Mouse (Mus musculus): ENCODE measurements around the gene Apoa2. TPM values are rescaled to one million over a fixed set of nuclear protein-coding genes. Genes with fewer than 3 reads are reported as not detected.
A peak's percentile ranks its signal among the peaks of the same experiment; 100 is the strongest.

Gene Apoa2
- 1 to 10 TPM; 2.2 to 3.1 TPM for total RNA-seq (2021)
- long read RNA-seq: 0 reads

DNA sequence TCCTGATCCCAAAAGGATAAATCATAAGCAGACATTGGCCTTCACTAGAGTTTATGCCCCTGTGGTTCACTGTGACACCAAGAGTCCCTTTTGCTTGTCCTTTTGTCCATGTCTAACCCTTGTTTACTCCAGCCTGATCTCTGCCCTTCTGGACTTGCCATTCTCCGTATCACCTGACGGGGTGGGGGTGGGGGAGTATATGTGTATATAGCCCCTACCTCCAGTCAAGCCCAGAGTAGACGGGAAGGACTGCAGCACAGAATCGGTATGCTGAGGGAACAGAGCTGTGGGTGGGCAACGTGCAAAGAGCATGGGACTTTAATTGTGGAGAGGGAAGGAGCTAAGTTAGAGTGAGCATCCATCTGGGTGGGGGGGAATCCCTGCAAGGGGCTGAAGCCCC, at the start of gene Apoa2:
Apoa2 (plus strand) TSS at position 198 of the 400 bp plus-strand sequence.
- no peak for DNase-seq (ENCODE audit: low spot score in 2 of 2)

DNA sequence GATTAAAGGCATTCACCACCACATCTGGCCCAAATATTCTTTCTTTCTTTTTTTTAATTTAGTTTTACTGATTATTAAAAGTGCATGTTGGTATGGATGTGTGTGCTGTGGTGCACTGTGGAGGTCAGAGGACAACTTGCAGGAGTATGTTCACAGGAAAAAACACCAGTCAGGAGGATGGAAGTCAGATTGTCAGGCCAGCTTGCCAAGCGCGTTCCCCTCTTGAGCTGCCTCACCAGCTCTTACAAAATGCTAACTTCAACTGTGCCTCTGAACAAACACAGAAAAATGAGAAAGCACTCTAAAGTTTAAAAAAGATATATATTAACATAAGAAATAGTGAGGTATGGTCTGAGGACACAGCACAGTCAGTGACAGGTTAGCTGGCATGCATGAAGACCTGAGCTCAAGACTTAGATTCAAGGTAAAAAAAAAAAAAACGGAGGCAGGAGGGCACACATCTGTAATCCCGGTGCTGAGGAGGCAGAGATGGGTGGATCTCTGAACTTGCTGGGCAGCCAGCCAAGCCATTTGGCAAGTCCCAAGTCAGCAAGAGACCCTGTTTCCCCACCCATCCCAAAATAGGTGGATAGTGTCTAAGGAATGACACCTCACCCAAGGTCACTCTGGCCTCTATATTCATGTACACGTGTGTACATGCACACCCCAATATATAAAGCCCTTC, 45.2 kb upstream of the Apoa2 start:
- DNase-seq (ENCODE audit: low spot score in 2 of 2): no peak

DNA sequence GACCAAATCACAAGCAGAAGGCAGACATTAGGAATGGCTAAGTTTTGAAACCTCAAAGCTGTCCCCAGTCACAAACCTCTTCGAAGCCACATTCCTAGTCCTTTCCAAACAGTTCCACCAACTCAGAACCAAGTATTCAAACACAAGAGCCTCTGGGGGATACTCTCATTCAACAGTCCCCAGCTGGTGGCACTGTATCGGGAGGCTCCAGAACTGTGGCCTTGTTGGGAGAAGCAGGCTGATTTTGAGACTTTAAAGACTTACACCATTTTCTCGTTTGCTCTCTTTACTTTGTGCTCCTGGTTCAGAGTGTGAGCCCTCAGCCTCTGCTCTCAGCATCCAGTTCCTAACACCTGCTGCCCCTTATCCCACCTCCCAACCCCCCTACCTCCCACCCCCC, 41.8 kb upstream of the Apoa2 start:
- DNase-seq (ENCODE audit: low spot score in 2 of 2): no peak

DNA sequence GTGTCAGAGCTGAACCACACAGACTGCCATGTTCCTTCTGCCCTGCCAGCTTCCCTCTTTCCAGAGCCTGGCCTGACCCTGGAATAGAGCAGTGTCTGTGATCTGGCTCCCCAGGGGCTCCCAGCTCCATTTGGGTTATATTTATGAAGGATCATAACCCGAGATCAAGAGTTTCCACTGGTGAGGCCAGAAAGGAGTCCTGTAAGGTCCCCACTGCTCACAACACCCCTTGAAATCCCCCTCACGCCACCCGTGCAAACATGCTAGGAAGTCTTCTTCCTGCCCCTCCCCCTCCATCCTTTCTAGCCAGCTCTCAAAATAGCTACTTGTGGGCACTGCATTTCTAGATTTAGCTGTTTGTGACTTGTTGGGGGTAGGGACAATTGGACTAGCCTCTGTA, 41.2 kb upstream of the Apoa2 start:
- DNase-seq (ENCODE audit: low spot score in 2 of 2): no peak

DNA sequence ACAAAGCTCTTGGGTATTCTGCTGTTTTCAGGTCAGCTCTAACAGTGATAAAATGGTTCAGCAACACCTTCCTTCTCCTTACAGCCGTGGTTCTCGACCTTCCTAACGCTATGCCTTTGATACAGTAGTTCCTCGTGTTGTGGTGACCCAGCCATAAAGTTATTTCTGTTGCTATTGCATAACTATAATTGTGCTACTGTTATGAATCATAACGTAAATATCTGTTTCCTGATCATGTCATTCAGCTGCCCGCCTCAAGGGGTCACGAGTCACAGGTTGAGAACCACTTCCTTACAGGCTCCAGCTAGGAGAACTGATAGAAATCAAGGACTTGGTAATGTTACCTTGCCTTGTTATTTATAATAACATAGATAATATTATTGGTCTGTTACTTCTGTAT, 40.5 kb upstream of the Apoa2 start:
- no peak for DNase-seq (ENCODE audit: low spot score in 2 of 2)

DNA sequence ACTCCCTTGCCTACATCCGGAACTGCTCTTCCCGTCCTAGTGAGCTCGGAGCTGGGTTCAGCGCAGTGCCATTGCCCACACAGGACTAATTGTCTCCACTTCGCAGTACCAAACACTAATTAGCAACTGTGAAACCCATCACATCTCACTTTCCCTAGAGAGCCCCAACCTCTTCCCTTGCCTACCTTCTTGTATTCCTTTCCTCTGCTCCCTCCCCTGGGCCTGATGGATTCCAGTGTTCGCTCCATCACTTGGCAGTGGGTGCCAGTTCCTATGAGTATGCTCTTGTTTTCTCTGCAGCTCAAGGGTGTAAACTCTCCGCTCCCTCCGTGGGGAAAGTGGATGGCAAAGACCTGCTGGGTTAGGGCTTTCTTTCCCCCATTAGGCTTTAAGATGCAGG, 39.2 kb upstream of the Apoa2 start:
- DNase-seq (ENCODE audit: low spot score in 2 of 2): no peak

DNA sequence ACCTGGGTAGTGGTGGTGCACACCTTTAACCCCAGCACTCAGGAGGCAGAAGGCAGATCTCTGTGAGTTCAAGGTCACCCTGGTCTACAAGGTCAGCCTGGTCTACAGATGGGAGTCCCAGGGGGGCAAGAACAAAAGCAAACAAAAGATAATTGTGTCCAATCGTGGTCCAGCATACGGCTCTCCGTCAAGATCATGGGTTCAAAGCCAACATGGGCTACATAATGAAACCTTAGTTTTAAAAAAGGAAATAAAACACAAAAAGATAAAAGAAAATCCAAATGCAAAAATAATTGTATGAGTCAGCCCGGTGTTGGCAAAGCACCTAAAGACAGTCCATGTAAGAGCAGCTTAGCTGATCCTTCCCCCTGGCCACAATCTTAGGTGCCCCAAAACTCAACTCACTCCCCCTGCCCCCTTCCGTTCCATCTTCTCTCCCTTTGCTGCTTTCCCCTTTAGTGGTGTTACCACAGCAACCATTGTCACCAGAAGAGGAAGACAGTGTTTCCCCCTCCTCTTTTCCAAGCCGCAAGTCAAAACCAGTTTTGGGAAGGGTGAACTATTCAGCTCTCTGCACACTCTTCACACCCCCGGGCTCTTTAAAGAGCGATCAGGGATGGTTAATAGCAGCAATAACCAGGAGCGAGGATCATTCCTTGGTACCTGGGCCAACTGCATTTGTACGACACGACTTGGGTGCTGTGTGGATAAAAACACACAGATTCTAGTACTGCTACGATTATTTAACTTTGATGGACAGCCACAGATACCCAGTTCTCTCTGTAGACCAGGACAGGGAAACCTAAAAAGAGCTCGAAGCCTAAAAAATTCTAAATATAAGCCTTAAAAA, 36.8 kb upstream of the Apoa2 start:
- DNase-seq (ENCODE audit: low spot score in 2 of 2): no peak

DNA sequence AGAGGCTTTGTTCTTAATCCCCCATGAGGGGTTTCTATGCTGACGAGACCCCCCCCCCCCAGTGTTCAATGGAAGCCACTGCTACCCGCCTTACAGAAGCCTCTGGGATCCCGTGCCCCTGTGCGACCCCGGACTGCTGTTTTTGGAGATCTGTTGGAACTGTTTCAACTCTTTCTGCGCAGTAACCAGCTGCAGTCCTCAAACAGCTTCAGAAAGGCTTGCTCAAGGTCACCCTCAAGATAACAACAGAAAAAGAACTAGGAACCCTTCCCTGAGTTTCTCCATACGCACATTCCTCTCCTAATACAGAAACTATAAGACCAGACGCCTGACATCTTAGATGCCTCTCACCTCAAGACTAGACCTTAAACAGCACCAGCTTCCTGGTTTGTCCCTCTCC, 35.8 kb upstream of the Apoa2 start:
- no peak for DNase-seq (ENCODE audit: low spot score in 2 of 2)

DNA sequence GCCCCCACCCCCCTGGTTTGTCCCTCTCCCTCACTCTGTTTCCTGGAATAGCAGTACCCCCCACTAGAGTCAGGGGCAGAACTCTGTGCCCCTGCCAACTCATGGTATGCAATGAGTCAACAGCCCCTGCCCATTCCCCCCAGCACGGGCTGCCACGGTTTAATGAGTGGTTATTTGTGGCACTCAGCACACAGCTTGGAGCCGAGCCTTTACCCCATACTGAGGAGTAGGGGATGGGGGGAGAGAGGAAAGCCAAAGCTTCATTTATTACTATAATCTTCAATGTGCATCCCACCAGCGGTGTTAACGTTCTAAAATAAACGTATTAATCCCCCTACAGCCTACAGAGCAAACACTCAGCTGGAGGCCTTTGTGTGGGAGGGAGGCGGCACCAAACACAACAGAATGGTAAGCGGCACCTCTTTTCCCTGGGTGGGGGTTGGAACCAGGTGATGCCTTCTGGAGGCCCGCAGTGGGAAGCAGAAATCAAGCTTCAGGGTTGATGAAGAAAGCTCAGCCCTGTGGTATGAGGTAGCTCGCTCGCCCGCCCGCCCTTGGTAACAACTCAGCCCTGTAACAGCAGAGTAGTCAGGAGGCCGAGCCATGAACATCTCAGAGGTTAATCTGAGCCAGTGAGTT, 35.3 kb upstream of the Apoa2 start:
- no peak for DNase-seq (ENCODE audit: low spot score in 2 of 2)

DNA sequence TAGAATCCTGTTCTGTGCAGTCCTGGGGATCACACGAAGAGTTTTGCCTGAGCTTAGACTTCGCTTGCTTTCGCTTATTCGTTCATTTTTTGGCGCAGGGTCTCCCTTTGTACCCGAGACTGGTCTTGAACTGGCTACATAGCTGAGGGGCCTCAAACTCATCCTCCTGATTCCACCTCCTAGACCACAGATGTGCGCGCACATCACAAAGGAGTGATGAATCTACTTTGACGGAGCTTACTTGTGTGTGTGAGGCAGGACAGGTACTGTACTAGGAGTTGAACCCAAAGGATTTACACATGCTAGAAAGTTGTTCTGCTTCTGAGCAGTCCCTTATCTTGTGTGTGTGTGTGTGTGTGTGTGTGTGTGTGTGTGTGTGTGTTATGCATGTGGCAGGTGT, 34.0 kb upstream of the Apoa2 start:
- no peak for DNase-seq (ENCODE audit: low spot score in 2 of 2)

DNA sequence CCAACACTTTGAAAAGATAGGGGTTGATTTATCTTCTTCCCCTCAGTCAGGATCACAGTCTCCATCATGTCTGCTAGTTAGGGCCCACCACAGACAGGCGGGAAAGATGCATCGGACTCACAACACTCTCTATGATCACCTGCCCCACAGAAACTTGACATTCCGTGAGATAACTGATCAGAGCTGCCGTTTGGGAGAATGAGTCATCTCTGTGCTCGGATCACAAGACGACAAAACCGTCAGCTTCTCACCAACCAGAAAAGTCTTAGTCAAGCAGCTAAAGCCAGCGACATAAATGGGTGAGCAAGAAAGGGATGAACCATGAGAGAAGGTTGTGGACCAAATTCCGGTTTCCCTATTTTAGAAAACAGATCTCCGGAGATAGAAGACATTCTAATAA, 32.6 kb upstream of the Apoa2 start:
- no peak for DNase-seq (ENCODE audit: low spot score in 2 of 2)

DNA sequence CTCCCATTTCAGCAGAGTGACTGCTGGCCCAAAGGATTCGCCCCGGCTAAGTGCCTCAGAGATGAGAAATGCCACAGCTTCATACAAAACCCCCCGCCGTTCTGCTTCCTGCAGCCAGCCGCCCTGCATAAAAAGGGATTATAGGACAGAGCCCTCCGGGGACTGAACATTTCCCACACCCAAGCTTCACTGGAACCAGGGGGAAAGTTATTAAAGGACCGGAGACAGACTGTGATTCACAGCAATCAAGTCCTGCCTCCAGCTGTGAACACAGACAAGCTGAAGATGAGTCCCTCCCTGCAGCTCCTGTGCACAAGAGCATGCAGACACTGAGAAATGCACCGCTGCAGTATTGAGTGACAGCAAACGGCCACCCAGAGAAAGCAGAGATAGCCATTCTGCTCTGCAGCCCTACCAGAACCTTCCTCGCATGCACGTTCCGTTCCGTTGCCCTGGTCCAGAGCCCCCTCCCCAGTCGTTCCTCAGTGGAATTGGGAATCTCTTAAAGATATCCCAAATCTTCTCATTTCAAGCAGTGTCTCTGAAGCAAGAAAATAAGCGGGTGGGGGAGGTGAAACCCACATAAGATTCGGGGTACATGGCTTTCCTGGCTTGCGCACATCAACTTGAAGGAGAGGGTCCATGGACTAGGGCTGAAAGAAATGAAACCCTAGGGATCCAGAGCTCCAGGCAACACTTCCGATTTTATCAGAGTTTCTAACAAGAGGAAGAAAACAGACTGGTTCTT, 31.6 kb upstream of the Apoa2 start:
- DNase-seq (ENCODE audit: low spot score in 2 of 2): no peak

DNA sequence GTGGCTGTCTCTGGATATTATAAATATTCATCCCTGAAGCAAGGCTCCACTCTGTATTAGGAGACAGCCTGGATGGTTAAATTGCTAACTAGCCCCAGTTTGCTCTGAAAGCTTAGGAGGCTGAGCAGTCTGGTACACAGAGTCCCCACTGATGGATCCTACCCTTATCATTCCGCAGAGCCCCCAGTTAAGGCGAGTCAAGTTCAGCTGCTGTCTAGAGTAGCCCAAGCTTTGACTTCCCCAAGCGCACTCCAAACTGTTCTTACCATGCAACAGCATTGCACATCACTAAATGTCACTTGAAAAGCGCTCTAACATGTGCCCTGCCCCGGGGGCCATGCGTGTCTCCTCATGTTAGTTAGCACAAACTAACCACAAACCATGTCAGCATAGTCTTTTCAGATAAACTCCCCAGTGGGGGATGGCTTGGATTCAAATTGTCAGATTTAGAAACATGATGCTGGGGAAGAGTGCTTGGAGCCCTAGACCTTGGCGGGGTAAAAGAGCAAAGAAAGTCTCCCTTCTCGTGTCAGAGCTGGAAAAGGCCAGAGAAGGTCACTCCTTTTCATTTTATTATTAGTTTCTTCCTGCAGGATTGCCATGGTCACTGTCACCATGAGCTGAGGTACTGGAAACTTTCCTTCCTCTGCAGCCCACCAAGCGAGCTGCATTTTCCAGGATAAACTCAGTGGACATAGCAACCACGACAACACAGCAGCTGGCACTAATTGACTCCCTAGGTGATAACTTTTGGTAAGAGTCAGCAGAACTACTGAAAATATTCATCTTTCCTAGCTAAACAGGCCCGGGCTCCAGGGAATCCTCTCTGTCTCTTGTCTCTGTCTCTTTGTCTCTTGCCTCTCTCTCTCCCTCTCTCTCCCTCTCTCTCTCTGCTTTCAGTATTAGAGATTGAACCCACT, 30.7 kb upstream of the Apoa2 start:
- DNase-seq (ENCODE audit: low spot score in 2 of 2): no peak

DNA sequence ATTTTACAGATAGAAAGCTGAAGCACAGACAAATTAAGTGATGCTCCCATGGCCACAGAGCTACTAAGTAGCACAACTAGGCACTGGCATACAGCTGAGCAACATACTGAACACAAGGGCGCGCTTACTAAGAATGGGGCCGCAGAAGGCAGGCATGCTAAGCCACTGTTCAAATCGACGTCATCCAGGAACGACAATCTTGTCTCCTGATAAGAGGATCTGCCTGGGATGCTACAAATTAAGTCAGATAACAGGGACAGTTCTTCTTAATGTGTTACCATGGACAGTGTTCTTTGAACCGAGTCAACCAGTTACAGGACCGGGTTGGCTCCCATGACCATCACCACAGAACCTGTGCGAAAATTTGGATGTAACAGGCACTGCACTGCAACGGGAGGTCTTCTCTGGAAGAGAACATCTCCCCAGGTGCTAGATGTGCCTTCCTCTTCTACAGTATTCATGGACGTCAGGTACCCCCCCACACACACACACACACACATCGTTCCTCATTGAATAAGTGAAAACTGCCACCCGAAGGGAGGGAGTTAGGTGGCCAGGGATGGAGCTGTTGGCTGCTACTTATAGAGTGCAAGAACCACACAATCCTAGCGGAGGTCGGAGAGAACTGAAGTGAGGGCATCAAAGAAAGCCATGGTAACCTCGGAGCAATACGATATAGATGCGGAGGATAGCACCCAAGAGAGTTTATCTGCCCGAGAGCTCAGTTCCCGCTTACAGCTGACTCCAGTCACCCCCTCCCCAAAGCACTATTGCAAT, 29.6 kb upstream of the Apoa2 start:
- no peak for DNase-seq (ENCODE audit: low spot score in 2 of 2)

DNA sequence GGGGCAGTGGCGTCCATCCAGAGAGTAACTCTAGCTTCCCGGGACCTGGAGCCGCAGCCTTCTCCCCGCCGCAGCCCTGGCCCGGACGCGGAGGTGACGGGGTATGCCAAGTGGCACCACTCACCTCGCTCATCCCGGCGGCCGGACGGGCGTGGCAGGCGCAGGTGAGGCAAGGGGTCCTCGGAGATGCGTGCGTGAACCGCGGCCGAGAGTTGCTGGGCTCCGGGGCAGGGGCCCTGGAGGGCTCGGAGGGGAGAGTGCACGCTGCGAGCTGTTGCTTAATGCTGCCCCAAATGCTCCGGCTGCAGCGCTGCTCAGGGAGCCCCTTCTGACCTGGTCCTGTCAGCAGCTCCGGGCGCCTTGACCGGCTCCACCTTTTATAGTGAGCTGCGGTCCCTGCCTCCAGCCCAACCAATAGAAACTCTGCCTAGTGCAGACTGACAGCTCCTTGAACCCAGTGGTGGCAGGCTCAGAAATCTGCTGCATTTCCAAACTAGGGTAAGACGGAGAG, 28.9 kb upstream of the Apoa2 start, which contains the start of gene Pcp4l1:
Pcp4l1 (minus strand) TSS at position 382 of the 511 bp plus-strand sequence.
- DNase-seq (ENCODE audit: low spot score in 2 of 2): peak; percentile 43 to 44

DNA sequence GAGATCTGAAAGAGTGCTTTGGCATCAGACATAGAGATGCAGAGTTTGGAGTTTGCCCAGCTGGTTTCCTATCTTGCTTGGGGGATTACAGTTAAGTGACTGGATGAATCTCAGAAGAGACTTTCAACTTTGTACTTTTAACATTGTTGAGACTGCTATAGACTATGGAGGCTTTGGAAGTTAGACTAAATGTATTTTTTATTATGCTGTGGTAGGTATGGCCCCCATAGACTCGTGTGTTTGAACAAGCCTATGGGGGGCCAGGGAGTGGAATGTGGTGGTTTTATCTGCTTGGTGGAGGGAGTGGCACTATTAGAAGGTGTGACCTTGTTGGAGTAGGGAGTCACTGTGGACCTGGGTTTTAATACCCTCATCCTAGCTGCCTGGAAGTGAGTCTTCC, 25.3 kb upstream of the Apoa2 start:
- DNase-seq (ENCODE audit: low spot score in 2 of 2): no peak

DNA sequence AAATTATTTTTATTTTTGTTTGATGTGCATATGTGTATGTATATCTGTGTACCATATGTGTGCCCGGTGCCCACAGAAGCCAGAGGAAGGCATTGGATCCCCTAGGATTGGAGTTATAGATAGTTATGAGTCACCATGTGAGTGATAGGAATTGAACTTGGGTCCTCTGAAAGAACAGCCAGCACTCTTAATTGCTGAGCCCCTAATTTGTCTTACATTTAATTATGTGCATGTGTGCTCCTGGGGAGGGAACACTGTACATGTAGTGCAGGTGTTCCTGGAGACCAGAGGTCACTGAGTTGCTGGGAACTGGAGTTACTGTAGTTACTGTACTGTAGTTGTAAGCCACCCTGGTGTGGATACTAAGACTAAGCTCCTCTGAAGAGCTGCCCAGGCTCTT, 24.1 kb upstream of the Apoa2 start:
- no peak for DNase-seq (ENCODE audit: low spot score in 2 of 2)

DNA sequence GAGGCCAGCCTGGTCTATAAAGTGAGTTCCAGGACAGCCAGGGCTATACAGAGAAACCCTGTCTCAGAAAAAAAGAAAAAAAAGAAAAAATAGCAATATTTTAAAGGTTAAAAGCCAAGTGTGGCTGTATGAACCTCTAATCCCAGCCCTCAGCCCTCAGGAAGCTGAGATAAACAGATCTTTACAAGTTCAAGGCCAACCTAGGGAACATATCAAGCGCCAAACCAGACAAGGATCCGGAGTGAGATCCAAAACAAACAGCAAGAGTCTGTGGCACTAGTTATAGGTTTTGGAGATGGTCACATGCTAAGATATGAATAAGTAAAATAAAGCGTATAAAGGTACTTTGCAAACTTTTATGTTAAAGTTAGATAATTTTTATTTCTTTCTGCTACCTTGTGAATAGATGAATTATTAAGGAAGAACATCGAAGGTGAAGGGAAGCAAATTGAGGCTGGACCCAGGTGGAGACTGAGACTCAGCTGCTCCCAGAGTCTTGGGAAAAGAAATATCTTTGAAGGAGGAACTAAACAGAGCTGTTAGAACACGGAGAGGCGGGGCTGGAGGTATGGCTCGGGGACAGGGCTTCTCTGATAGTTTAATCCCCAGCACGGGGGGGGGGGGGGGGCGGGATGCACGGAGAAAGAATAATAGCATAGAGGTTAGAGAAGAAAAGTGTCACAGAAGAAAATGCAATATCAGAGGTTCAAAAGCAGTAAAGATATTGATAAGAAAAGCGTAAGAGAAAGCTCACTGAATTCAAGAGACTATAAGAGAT, 21.2 kb upstream of the Apoa2 start:
- DNase-seq (ENCODE audit: low spot score in 2 of 2): no peak

DNA sequence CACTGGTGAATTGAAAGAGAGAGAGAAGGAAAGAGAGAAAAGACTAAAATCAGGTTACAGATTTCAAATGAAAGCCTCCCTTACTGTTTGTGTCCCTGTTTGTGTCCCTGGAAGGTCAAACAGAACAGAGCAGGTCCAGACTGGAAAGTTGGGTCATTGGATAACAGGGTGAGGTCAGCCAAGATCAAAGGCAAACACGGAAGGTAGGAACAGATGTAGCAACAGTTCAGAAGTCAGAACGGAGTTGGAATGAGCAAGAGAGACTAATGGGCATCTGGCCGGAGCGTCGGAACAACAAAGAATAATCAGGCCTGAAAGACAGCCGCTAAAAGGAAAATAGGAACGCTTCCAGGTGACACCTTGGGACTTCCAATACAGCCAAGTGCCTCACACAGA, 20.6 kb upstream of the Apoa2 start:
- DNase-seq (ENCODE audit: low spot score in 2 of 2): no peak
